Mouse (Mus musculus) liver, embryonic 14.5 days (tissue): ENCODE measurements around the gene Arhgap24.

ENCODE experiments used
- CTCF ChIP-seq: IDR thresholded peaks from 2 replicates; pipeline ENCODE4 v1.5.1; 2016; ENCODE audit warnings: antibody characterized with exemption, low read depth, control low read depth
- EP300 ChIP-seq: IDR thresholded peaks from 2 replicates; pipeline ENCODE4 v1.6.1; 2016; ENCODE audit warnings: antibody characterized with exemption, low read depth

GRCm38 (mm10) chr5:102571445-102571844 lies 90.3 kb downstream of the Arhgap24 start:
- TF ChIP-seq CTCF (no peak), EP300 (no peak)
